Mouse (Mus musculus) frontal cortex, postnatal 14 days (tissue): ENCODE data around the gene Nfe2l2.

Experiments
- DNase-seq, 2 experiments: peaks; one replicate each; pipeline ENCODE4 v3.0.0; 2022; ENCODE audit warnings: low spot score in 2 of 2

Nfe2l2 gene

DNA sequence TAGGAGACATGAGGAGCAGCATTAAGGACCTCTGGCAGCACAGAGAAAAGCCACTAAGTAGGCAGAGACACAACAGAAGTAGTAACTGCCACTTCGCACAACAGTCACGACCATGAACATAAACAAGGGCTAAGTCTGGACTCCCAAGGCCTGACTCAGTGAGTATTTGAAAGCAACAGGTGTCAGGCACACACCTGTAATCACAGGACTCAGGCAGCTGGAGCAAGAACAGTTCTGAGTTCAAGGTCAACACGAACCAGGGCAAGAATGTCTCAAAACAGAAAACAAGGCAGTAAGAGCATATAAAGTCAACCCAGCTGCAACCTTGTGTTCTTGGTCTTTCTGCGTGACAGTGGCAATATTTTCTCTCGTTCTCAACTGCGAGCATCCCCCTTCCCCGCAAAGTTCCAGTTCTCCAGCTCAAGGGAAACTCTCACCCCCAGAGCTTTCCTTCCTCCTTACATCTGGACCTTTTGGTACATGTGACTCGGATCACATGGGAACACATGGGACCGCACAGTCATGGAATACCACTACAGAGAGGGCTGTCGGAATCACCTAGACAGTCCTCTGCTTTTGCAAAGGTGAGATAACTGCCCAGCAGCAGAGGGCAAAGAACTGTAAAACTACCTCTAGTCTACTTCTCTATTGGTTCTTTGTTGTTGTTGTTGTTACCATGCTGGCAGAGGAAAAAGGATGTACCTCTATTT is 17.2 kb downstream of the Nfe2l2 start:
- no peak for DNase-seq

DNA sequence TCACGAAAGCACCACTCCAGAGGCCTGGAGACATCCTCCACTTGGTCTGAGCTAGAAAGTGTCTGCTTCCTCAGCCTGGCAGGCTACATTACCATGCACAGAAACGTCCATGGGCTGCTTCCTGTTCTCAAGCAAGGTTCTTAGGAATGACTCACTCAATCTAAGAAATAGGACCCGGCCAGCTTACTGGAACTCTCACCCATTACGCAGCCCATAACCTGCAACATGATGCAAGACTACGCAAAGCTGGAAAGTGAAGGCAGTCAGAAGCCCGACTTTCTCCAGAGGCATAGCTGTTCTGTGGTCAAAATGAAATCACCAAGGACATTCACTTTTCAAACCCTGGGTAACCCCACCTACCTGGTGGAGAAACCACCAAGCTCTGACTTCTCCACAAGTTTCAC is 19.0 kb downstream of the Nfe2l2 start:
- no peak for DNase-seq

DNA sequence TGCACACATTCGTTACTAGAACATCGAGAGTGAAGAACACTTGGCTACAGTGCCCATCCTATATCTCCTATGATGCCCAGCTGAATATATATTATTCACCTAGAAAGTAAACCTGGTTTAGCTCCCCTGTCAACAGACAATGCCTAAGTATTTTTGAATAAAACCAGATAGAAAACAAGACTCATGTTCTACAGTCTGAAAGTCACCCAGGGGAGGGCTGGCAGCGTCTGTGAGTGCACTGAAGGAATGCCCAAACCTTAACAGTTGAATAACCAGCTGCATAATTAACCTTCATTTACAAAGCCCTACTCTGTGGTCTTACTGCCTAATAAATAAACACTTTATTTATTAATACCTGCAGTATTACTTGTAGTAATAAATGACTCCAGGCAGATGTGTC is 19.9 kb downstream of the Nfe2l2 start:
- no peak for DNase-seq

DNA sequence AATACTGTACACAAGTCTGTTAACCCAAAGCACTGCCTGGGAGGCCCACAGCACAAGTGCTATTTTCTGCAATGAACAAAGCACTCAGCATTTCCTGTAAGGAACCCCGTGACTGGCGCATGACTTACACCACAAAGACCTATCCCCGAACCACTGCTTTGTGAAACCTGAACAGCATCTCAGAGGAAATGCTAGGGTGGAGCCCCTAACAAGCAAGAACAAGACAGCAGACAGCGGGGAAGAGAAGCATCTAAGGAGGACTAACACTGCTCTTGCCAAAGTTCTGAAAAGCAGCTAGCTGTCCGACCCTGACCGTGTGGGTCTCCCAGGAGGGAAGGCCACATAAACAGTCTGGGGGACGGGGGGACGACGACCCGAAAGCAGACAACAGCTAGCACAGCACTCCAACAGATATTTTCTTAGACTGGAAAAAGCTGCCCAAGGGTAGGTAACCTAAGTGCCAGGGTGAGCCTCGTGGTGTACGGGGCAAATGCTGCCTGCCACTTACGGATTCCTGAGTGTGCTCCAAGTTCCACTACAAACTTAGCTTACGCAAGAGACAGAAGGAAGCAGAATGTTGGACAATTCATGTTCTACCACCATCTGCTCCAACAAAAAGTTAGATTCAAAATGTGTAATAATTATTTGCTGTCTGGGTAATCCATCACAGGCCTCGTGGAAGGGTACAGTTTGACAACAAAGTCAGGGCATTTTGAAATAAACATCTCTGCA is 21.3 kb downstream of the Nfe2l2 start:
- no peak for DNase-seq

DNA sequence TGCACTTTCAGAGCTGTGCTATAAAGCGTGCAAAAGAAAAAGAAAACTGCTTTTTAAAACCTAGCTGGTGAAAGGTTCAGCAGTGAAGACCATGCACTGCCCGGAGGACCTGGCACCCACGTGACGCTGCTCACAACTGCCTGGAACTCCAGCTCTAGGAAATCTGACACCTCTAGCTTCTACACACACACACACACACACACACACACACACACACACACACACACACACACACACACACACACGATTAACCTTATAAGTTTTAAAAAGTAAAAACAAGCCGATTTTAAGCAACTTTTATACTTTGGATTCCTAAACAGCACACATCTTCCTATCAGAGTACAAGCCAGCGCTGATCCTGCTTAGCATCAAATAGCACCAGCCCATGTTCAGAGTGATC is 23.0 kb downstream of the Nfe2l2 start:
- DNase-seq = no peak

DNA sequence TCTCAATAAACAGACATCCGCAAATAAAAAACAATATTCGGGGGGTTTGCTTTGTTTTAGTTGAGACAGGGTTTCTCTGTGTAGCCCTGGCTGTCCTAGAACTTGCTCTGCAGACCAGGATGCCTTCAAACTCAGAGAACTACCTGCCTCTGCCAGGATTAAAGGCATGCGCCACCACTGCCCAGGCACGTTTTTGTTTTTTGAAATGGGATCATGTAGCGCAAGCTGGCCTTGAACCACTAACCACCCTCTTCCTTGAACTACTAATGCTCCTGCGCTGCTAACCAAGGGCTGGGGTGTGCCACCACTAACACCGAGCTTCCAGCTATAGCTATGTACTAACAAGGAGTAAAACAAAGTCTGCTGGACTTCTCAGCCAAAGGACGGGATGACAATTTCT is 24.5 kb downstream of the Nfe2l2 start:
- no peak for DNase-seq

DNA sequence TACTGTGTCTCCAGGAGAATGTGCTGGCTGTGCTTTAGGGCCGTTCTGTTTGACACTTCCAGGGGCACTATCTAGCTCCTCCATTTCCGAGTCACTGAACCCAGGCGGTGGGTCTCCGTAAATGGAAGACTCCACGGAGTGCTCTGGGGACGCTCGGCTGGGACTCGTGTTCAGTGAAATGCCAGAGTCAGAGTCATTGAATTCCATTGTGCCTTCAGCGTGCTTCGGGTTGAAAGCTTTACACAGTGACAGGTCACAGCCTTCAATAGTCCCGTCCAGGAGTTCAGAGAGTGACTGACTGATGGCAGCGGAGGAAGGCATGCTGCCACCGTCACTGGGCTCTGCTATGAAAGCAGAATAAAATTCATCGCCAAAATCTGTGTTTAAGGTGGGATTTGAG is 27.9 kb downstream of the Nfe2l2 start:
- no peak for DNase-seq

DNA sequence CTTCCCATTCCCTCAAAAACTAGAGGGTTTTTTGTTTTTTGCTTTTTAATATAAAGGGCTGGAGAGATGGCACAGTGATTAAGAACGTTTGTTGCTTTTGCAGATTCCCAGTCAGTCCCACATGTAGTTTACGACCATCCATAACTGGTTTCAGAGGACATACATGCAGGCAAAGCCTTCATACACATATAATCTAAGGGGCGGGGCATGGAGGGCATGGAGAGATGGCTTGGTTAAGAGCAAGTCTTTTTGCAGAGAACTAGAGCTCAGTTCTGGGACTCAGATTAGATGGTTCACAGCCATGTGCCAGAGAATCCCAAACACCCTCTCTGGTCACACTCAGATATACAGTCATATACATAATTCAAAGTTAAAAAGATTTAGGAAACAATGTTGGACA is 31.9 kb downstream of the Nfe2l2 start:
- DNase-seq = no peak

DNA sequence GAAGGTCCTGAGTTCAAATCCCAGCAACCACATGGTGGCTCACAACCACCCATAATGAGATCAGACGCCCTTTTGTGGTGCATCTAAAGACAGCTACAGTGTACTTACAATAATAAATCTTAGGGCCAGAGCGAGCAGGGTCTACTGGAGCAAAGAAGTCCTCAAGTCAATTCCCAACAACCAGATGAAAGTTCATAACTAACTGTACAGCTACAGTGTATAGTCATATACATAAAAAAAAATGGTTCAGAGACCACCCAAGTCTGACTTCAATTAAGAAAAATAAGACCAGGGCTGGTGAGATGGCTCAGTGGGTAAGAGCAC is 33.1 kb downstream of the Nfe2l2 start:
- no peak for DNase-seq

DNA sequence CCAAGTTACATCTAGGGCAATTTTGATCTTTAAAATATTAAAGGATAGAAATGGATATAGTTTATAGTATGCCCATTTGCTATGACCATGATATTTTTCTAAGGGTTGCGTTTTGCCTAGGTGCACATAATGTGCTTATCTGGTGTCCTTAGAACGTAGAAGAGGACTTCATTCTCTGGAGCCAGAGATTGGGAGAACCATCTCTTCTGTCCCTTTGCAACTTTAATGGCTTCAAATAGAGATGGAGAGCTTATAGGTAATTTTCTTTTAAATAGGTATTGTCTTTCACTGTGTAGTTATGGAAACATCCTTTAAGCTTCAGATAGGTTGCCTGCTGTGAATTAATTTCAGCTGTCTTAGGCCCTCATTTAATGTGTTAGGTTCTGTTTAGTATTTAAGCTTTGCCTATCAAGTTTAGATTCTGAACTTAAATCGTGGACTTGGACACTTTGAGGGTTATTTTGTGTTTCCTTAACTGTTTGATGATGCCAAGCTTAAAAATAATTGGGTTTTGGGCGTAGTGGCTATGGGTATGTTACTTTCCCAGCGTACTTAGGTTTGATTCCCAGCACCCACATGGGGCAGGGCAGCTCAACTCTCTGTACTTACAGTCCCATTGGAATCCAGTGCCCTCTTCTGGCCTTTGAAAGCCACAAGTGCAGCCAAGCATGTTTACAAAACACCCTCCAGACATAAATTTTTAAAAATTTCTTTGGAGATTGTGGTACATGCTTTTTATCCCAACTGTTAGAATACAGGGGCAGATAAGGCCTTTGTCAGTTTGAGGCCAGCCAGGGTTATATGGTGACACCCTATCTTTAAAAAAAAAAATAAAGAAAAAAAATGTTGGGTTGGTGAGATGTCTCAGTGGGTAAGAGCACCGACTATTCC is 33.8 kb downstream of the Nfe2l2 start:
- no peak for DNase-seq

DNA sequence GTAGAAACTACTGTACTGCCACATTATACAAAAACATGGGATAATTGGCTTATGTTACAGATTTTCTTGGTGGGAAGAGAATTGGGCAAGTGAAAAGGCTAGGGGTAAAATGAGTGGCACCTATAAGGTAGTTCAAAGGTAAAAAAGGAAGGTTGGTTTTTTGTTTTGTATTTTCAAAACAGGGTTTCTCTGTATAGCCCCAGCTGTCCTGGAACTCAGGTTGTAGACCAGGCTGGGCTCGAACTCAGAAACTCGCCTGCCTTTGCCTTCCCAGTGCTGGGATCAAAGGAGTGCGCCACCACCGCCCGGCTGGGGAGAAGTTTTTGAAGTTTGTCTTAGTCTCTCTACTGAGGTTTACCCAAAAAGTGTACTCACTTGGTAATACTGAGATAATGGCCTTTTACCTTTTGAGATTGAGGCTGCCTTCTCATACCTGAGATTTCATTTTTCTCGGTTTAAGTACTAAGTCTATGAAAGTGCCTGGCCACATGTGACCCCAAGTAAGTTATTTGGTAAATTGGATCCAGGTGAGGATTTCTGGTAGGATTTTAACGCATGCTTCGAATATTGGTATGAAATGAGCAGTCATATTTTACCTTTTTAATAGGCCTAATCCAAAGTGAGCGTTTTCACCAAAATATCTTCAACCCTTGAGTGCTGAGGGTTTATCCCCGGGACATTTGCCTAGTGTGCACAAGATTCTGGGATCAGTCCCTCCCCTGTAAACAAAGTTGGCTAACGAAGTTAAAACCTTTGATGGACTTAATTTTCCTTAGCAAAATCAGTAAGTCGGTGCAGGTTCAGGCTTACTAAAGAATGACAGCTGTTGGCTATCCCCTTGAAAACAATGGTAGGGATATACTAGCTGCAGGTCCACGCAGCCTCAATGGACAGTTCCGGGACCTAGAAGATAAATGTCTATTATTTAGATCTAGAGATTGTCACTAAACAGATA is 34.7 kb downstream of the Nfe2l2 start:
- DNase-seq = no peak

DNA sequence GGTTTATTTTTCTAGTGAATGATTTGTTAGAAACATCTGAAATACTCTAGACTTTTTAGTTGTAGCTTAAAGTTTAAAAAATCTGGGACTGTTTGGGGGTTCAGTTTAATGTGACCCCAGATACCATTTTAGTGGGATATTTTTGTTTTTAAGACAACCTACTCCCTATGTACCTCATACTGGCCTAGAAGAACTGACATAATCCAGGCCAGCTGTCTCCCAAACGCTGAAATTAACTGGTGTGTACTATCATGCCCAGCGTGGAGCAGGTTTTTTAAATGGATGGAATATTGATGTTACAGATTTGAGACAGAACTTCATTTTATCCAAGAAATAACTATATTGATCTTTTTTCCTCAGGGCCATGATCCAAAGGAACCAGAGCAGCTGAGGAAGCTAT is 43.3 kb downstream of the Nfe2l2 start:
- DNase-seq = no peak

DNA sequence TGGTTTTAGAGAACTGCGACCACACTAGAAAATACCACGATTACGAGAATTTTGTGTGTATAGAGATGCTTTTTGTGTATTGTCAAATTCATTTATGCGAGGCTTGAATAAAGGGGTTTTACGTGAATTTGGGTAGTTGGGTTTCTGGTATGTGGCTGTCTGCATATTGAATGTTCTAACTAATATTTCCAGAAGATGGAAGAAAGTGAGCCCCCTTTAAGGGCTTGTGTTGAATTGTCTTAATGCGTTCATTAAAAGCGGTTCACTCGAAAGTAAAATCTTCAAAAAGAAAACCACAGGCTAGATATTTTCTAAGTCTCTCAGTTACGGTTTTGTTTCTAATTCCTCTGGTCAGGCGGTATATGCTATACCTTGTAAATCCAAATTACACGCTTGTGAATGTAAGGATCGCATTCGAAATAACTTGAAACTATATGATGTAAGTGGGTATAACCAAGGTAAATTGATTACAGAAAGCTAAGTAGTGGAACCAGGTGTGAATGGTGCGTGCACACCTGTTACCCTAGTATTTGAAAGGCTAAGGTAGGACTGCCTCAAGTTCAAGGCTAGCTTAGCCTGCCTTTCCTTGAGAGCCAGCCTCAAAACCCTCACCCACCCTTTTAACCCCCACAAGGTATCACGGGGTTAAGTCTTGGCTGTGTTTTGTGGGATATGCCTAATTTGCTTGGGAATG is 44.0 kb downstream of the Nfe2l2 start:
- DNase-seq = no peak

DNA sequence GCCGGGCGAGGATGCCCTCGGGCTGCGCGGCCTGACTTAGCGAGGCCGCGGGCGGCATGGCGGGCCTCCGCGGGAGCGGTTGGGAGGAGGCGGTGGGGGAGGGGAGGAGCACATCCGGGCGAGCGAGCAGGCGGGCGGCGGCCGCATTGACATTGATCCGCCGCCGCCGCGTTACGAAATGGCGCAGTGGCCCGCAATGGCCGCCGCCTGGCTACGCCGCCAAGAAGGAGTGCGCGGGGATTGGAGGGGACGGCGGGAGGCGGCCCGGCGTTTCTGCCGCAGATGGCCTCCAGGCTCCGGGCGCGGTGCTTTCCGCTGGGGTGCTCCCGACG is 44.8 kb downstream of the Nfe2l2 start:
- DNase-seq = peak; percentile 77 to 90

DNA sequence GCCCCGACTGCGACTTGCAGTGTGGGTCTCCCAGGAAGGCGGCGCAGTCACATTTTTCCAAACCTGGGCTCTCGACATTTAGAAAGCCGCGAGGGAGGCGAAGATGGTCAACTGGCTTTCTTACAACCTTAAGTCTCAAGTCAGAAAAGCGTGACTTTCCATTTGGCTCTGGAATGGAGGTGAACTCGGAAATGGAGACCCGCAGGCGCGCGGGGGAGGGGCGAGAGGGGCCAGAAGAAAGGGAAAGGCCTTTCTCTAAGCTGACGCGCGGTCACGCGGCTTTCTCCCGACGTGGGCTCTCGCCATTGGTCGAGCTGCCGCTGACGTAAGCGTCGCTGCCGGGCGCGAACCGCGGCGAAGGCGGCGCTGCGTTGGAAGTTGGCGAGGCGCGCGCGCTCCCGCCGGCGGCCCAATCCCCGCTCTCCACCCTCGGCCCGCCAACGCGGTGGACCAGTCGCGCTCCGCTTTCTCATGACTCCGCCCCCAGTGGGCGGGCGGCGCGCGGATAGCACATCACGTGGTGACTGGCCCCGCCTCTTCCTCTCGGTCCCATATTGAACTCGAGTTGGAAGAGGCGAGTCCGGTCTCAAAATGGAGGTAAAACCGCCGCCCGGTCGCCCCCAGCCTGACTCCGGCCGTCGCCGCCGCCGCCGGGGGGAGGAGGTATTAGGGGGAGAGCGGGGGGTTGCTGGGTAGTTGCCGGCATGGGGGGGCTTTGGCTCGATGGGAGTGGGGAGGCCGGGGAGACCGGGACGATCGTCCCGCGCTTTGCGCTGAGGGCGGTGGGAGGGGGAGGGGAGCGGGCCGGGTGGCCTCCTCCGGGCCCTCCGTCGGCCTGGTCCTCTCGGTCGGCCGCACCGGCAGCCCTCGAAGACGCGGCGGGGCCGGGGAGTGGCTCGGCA is 45.5 kb downstream of the Nfe2l2 start, which contains the start of gene Hnrnpa3:
Hnrnpa3 (plus strand) TSS at position 535 of the 902 bp plus-strand sequence.
- DNase-seq = peak; percentile 98 to 99

DNA sequence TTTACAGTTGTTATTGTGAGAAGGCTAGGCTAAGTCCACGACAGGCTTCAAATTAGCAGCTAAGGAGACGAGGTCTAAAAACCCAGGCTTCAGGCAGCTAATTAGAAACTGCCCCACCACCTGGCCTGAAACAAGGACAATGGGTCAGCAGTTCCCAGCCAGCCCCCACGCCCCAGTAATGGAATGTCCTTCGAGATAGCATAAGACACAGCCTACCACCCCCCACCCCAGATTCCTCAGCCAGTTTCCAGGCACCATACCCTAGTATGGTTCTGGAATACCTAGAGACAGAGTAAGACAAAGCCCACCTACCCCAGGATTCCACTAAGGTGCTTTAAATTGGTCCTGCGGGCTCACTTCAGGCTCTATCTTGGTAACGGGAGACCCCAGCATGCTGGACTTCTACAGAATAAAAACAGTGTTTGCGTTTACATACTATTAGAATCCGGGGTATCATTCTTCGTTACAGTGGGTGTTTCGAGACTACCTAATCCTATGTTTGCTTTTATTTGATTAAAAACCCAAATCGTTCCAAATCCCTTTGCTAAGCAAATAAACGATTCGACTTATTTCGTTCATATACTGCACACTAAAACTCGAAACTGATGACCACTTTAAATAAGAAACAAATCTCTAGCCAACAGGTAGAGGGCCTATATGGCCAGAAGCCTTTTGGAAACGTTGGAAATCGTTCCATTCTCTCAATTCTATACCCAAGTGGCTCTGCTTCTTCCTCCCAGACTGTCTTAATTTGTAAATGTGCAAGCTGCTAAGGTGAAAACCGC is 46.3 kb downstream of the Nfe2l2 start:
- DNase-seq = no peak

DNA sequence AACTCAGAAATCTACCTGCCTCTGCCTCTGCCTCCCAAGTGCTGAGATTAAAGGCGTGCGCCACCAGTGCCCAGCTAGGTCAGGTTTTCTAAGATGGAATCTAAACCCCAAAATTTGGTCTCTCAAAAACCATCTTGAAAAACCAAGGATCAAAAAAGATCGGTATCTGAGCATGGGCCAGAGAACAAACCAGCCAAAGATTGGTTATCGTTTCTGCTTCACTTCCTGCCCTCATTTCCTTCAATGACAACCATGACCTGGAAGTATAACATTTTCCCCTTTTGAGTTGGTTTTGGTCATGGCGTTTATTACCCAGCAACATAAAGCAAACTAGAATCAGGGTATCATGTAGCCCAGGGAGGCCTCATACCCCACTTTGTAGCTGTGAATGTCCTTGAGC is 47.5 kb downstream of the Nfe2l2 start:
- no peak for DNase-seq

DNA sequence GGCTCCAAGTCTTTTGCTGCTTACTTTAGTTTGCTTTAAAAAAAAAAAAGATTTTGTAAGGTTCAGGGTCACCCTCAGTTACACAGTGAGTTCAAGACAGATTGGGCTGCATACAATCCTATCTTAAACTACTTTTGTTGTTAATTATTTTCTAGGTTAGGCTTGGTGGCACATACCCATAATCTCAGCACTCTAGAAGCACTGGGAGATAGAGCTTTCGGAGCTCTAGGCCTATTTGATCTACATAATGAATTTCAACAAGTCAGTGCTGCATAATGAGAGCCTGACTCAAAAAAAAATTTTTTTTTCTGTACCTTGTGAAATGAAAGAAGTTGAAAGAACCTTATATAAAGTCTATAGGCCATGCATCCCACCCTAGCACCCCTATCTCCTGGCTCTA is 49.8 kb downstream of the Nfe2l2 start:
- DNase-seq = no peak

DNA sequence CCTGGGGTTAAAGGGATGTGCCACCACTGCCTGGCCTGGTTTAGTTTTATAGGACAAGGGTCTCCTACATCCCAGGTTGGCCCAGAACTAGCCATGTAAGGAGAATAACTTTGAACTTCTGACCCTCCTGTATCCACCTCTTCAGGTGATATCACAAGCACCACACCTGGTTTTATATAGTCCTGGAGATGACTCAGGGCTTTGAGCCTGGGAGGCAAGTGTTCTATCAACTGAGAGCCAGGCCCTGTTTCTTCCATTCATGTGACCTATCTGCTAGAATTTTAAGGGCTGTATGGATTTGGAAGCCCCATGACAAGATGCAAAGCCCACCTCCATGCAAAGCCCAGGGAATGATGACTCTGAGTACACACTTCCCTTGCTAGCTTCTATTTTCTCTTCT is 51.3 kb downstream of the Nfe2l2 start:
- DNase-seq = no peak
